Mouse (Mus musculus) right cerebral cortex, adult 18-20 months (tissue): Measurements from ENCODE around the gene Rspo1.

Experiments used
- DNase-seq: peaks from one replicate; pipeline ENCODE4 v3.0.0; 2022; ENCODE audit warnings: mixed read lengths

Rspo1 gene

DNA sequence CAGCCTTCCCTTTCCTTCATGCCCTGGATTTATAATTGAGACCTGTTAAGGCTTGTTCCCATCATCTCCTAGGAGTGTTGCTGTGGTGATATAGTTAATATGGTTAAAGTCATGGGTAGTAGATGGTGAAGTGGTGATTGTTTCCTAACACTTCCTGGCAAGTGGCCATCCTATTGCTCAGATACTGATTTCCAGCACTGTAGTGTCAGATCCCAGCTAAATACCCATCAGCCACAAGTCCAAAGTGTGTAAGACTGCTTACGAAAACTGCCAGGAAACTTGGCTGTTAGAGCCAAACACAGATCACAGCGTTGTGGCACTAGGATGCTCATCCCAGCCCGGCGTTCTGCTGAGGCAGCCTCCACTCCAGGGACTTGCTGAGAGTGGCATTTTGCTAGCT is 48.1 kb downstream of the Rspo1 start:
- DNase-seq = no peak

DNA sequence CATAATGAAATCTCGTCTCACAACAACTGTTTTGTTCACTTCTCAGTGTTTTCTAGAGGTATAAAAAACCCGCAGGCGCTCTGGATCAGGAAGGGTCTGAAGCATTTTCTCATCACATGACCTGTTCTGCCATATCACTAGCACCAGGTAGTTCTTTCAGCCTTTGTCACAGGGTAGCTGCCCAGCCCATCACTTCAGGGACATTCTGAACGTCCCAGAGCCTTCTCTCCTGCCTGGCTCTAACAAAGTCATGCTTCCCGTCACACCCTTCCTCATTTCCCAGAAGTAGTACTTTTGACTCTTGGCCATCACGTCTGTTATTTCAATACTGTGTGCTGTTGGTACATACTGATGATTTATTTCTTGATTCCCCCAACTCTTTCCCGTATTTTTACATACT is 58.2 kb downstream of the Rspo1 start:
- no peak for DNase-seq

DNA sequence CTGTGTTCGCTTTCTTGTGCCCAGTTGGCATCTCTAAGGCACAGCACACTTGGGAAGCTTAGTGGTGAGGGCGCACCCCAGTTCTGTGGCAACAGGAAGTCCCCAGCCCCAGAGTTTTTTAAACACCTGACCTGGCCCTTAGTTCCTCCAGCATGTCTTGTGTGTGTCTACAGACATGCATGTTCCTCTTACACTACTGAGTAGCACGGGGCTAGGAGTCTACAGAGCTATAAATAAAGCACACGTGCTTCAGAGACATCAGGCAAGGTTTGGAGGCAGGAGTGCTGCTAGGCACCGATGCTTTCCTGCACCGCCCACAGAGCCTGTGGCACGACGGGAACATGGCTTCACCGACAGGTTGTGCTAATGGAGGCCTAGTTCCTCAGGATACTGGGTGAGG is 69.2 kb downstream of the Rspo1 start:
- peak; percentile 21 for DNase-seq

DNA sequence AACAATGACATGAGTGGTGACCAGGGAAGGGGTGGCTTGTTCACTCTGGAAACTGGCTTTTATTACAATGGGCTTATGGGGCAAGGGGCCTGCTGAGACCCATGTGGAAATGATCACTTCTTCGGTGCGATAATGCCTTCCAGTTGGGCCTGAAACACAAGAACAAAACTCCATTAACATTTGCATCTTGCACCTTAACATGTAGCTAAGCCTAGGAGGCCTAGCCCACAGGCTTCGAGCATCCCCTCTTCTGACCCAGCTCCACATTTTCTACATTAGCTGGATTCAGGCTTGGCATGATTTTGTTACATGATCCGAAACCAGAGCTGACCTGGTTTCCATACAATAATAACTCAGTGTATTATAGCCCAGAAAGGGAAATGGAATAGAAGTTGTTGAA is 70.2 kb downstream of the Rspo1 start:
- DNase-seq = no peak

DNA sequence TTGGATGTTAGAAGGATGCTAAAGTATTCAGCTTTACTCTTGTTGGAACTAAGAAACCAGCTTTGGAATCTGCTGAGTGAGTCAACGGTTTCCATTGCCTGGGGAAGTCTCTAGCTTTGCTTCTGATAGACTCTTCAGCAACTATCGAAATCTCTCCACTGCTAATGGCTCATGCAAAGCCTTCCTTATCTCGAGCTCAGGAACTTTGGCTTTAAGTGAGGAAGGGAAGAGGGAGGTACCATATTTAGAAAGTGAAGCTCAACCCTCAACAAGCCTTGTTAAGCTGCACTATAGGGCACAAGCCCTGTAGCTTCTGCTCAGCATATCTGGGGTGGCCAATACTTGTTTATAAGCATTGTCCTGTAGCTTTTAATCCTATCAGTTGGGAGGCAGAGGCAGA is 71.0 kb downstream of the Rspo1 start:
- no peak for DNase-seq

DNA sequence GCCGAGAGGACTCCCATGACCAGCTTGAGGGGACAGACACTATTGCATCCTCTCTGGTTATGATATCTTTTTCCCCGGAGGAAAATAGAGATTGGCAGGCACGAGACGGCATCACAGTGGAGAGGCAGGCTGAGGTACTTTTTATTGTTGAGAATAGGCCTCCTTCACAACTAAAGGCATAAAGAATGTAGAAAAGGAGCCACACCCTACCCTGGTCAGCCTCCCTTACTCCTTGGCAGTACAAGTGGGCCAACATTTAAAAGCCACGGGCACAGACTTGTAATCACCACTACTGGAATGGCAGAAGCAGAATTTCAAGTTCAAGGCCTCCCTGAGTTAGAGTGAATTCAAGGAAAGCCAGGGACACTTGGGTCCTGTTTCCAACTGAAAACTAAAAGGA is 71.8 kb downstream of the Rspo1 start:
- no peak for DNase-seq
